Mouse (Mus musculus) liver, embryonic 16.5 days (tissue): ENCODE data around the gene Acpp. TPM values are rescaled to one million over a fixed set of nuclear protein-coding genes. Genes with fewer than 3 reads are reported as not detected.
A peak's percentile ranks its signal among the peaks of the same experiment; 100 is the strongest.
"Not testable (repeated sequence)": the region's sequence is repeated elsewhere in the genome, so short reads cannot be mapped to it uniquely, and the experiment has no call there.

Source experiments
- ATAC-seq: fragments of 200-750 bp; cut with Nextera tagmentation; 2 replicates; pipeline ENCODE4 v1.8.0; 2017; ENCODE audit warnings: low read depth, mild to moderate bottlenecking, moderate number of reproducible peaks, moderate library complexity
- H3K27ac ChIP-seq: fragments of 300-500 bp; sonication (generic); 2 replicates; pipeline ENCODE4 v1.5.1; 2014; ENCODE audit warnings: mild to moderate bottlenecking, low read length
- H3K27me3 ChIP-seq: fragments of 300-500 bp; sonication (generic); 2 replicates; pipeline ENCODE4 v1.6.1; 2014; ENCODE audit warnings: low read depth, low read length, mixed read lengths; ENCODE audit not compliant: control insufficient read depth, insufficient read depth
- H3K36me3 ChIP-seq: fragments of 300-500 bp; sonication (generic); 2 replicates; pipeline ENCODE4 v1.6.1; 2014; ENCODE audit warnings: mild to moderate bottlenecking; ENCODE audit not compliant: control insufficient read depth, insufficient read depth
- H3K4me1 ChIP-seq: fragments of 300-500 bp; sonication (generic); 2 replicates; pipeline ENCODE4 v1.6.1; 2014; ENCODE audit warnings: low read depth, low read length, mixed read lengths; ENCODE audit not compliant: control insufficient read depth
- H3K4me2 ChIP-seq: fragments of 300-500 bp; sonication (generic); 2 replicates; pipeline ENCODE4 v1.6.1; 2014; ENCODE audit warnings: low read depth, low read length, mixed read lengths
- H3K4me3 ChIP-seq: fragments of 300-500 bp; sonication (generic); 2 replicates; pipeline ENCODE4 v1.5.1; 2014; ENCODE audit warnings: low read depth, mild to moderate bottlenecking, low read length
- H3K9ac ChIP-seq: fragments of 300-500 bp; sonication (generic); 2 replicates; pipeline ENCODE4 v1.6.1; 2014; ENCODE audit warnings: low read depth, low read length
- H3K9me3 ChIP-seq: fragments of 300-500 bp; sonication (generic); replicated peaks from 2 replicates; pipeline ENCODE4 v1.6.1; 2016; ENCODE audit warnings: low read length; ENCODE audit not compliant: control insufficient read depth
- WGBS: fragments of 180-500 bp; shearing (Covaris S2); extraction: QIAGEN DNeasy Blood & Tissue Kit; methylation state at CpG from one replicate; pipeline ENCODE4 v1.1.7; 2014; ENCODE audit not compliant: insufficient replicate concordance; 5-methylcytosine and 5-hydroxymethylcytosine counted together
- polyA plus RNA-seq: library from polyadenylated mRNA; unstranded; fragments of >200 nt; fragmentation: Nextera tagmentation; extraction: Ambion mirVana; gene quantifications from 2 replicates; pipeline ENCODE4 v1.2.1, GENCODE M21; 2015

Acpp gene
- 0.47 and 0.79 TPM in 2 replicates for polyA plus RNA-seq

GRCm38 (mm10) chr9:104337183-104337931, at the start of gene Acpp:
Gene Acpp, minus strand, starts transcription at chr9:104337748.
- 14% methylated on average over 18 of the region's 18 CpGs for WGBS
- H3K4me1 ChIP-seq: no peaks in the 10 kb centered on the region
- H3K36me3 ChIP-seq: no peaks in the 10 kb centered on the region
- H3K27ac ChIP-seq: 0 out of 2 replicates have a peak within 1 kb of the TSS, but pooled peaks have one; percentile 19
- no peak within 1 kb of the TSS for H3K9ac ChIP-seq
- H3K4me3 ChIP-seq: peak within 1 kb of the TSS; percentile 35; the same call in 1 of the 2 replicates
- no peaks in the 10 kb centered on the region for H3K9me3 ChIP-seq
- no peaks in the 10 kb centered on the region for H3K27me3 ChIP-seq
- H3K4me2 ChIP-seq: peak within 1 kb of the TSS; percentile 26
- no peak for ATAC-seq

GRCm38 (mm10) chr9:104382571-104383170, 45.1 kb upstream of the Acpp start:
- Histone ChIP-seq H3K36me3 (no peaks in the 10 kb centered on the region), H3K27ac (no peak overlapping the region), H3K9me3 (no peaks in the 10 kb centered on the region), H3K4me1 (no peaks in the 10 kb centered on the region), H3K4me2 (no peak overlapping the region), H3K4me3 (no peak overlapping the region), H3K9ac (no peak overlapping the region), H3K27me3 (no peaks in the 10 kb centered on the region)
- no peak for ATAC-seq
- 59% methylated on average over 6 of the region's 6 CpGs for WGBS

DNA sequence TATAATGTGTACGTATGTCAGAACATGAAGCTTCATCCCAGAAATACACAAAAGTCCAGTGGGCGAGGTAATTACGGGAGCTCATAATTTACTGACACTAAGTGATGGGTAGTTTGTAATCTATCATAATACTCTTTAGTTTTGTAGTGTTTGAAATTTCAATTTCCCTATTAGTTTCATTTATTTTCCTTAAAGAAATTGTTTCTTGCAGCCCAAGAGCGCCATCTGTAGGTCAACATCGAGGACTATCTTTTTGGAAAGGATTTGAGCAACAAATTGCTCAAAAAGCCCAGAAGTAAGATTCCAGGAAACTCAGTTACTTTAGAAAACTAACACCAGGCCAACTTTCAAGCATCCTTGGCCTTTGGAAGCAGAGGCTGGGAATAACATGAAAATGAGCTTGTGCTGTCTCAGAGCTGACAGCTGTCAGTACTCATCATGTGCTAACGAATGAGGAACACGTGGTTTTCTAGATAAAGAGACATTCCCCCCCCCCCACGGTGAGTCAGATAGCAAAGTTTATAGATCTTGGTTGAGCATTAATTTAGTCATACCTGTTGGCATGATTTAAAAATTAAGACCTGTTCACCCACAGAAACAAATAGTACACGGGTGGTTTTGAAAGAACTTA, 42.1 kb upstream of the Acpp start:
- H3K36me3 ChIP-seq: no peaks in the 10 kb centered on the region
- WGBS: 38% methylated on average over 9 of the region's 9 CpGs
- H3K4me2 ChIP-seq: no peak overlapping the region

DNA sequence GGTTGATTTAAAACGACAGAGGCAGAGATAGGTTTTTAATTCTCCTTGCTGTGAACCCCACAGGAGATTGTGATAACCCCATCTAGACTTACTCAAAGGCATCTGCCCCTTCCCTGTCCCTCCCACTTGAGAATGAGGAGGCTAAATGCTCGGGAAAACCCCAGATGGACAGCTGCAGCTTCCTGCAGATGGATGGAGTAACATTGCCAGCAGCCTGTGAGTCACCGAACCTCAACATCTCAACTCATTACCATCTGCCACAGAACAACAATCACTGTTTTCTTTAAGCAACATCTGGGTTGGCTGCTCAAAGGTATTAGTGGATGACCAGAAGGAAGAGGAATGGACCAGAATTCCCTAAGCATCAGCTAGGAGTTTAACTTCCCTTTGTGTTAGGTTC, 38.0 kb upstream of the Acpp start:
- 25% methylated on average over 3 of the region's 3 CpGs for WGBS
- no peak for ATAC-seq
- H3K9me3 ChIP-seq: no peaks in the 10 kb centered on the region
- no peak overlapping the region for H3K27ac ChIP-seq
- H3K4me2 ChIP-seq: no peak overlapping the region
- no peak overlapping the region for H3K9ac ChIP-seq
- no peaks in the 10 kb centered on the region for H3K27me3 ChIP-seq
- H3K36me3 ChIP-seq: no peaks in the 10 kb centered on the region
- H3K4me3 ChIP-seq: no peak overlapping the region
- H3K4me1 ChIP-seq: no peaks in the 10 kb centered on the region

More for the DNA sequence above, 42.1 kb upstream of the Acpp start:
- Histone ChIP-seq H3K9me3 (no peaks in the 10 kb centered on the region), H3K4me1 (no peaks in the 10 kb centered on the region), H3K27me3 (no peaks in the 10 kb centered on the region), H3K27ac (no peak overlapping the region), H3K4me3 (no peak overlapping the region), H3K9ac (no peak overlapping the region)
- ATAC-seq: no peak

GRCm38 (mm10) chr9:104373253-104373652, 35.7 kb upstream of the Acpp start:
- H3K9ac ChIP-seq: no peak overlapping the region
- no peaks in the 10 kb centered on the region for H3K4me1 ChIP-seq
- no peaks in the 10 kb centered on the region for H3K36me3 ChIP-seq
- no peak overlapping the region for H3K4me3 ChIP-seq
- no peak for ATAC-seq
- H3K4me2 ChIP-seq: no peak overlapping the region
- H3K9me3 ChIP-seq: no peaks in the 10 kb centered on the region
- H3K27me3 ChIP-seq: no peaks in the 10 kb centered on the region
- 21% methylated on average over 6 of the region's 6 CpGs for WGBS
- H3K27ac ChIP-seq: no peak overlapping the region

DNA sequence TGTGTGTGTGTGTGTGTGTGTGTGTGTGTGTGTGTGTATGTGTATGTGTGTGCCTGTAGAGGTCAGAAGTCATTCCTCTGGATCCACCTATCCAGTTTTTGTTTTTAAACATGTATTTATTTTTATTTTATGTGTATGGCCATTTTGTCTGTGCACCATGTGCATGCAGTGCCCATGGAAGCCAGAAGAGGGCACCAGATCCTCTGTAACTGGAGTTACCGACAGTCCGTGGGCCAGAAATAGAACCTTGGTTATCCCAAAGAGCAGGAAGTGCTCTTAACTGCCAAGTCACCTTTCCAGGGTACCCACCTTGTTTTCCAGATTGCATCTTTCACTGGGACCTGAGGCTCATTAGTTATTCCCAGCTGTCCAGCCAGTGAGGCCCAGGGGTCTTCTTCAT, 29.4 kb upstream of the Acpp start:
- no peak overlapping the region for H3K27ac ChIP-seq
- whole genome bisulfite sequencing: 46% methylated on average over 2 of the region's 2 CpGs
- H3K4me3 ChIP-seq: no peak overlapping the region
- no peaks in the 10 kb centered on the region for H3K4me1 ChIP-seq
- H3K9me3 ChIP-seq: no peaks in the 10 kb centered on the region
- ATAC-seq: no peak
- H3K27me3 ChIP-seq: no peaks in the 10 kb centered on the region
- H3K9ac ChIP-seq: no peak overlapping the region
- H3K4me2 ChIP-seq: no peak overlapping the region
- H3K36me3 ChIP-seq: no peaks in the 10 kb centered on the region

DNA sequence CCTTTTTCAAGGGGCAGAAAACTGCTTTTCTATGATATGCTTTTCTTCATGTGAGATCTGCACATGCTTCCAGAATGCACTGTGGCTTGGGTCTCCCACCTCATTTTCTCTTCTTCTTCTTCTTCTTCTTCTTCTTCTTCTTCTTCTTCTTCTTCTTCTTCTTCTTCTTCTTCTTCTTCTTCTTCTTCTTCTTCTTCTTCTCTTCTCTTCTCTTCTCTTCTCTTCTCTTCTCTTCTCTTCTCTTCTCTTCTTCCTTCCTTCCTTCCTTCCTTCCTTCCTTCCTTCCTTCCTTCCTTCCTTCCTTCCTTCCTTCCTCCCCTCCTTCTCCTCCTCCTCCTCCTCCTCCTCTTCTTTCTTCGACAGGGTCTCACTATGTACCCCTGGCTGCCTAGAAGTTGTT, 24.4 kb upstream of the Acpp start:
- H3K36me3 ChIP-seq, H3K4me2 ChIP-seq, H3K9me3 ChIP-seq, H3K27ac ChIP-seq, H3K4me1 ChIP-seq, H3K27me3 ChIP-seq, H3K4me3 ChIP-seq, ATAC-seq, H3K9ac ChIP-seq: not testable (repeated sequence)
- 38% methylated on average over 1 of the region's 1 CpGs for WGBS

GRCm38 (mm10) chr9:104361073-104361891, 23.7 kb upstream of the Acpp start:
- H3K9me3 ChIP-seq: no peaks in the 10 kb centered on the region
- no peak overlapping the region for H3K27ac ChIP-seq
- H3K9ac ChIP-seq: no peak overlapping the region
- no peaks in the 10 kb centered on the region for H3K36me3 ChIP-seq
- H3K4me1 ChIP-seq: peaks cover under 1% of the 10 kb centered on the region; the same call in 1 of the 2 replicates
- no peak for ATAC-seq
- 60% methylated on average over 17 of the region's 17 CpGs for WGBS
- no peak overlapping the region for H3K4me3 ChIP-seq
- H3K4me2 ChIP-seq: no peak overlapping the region
- no peaks in the 10 kb centered on the region for H3K27me3 ChIP-seq
